39 mouse cellular contexts compared by ENCODE assay signal in genomic region chr19:29718476-29718875, GRCm38 (mm10). TPM values are rescaled to one million over a fixed set of nuclear protein-coding genes. Genes with fewer than 3 reads are reported as not detected.
"Had no signal": no experiment of that assay in that cellular context is flagged by ENCODE, and none has a peak within 500 bp of the region (broad histone marks: within the 10 kb centered on the region; RNA-seq: fewer than 3 reads in every experiment).

No protein-coding gene starts in this region.

- H3K27me3 ChIP-seq: heart, embryonic 12.5 days; heart, embryonic 13.5 days; heart, embryonic 15.5 days; hindbrain, embryonic 12.5 days; hindbrain, embryonic 13.5 days; hindbrain, embryonic 15.5 days; intestine, embryonic 15.5 days; kidney, embryonic 15.5 days had no signal

- ATAC-seq: hindbrain, embryonic 16.5 days; hindbrain, postnatal 0 days; intestine, embryonic 15.5 days; intestine, embryonic 16.5 days; intestine, postnatal 0 days had no signal

- H3K9me3 ChIP-seq: heart, embryonic 10.5 days; heart, embryonic 12.5 days; heart, embryonic 13.5 days; heart, embryonic 15.5 days; hindbrain, embryonic 10.5 days; hindbrain, embryonic 12.5 days; hindbrain, embryonic 13.5 days; hindbrain, embryonic 15.5 days; intestine, embryonic 15.5 days; kidney, embryonic 15.5 days had no signal

- H3K9ac ChIP-seq: heart, embryonic 12.5 days; heart, embryonic 13.5 days; heart, embryonic 15.5 days; hindbrain, embryonic 12.5 days; hindbrain, embryonic 13.5 days; hindbrain, embryonic 14.5 days; hindbrain, embryonic 15.5 days; intestine, embryonic 15.5 days; kidney, embryonic 15.5 days had no signal

- H3K4me1 ChIP-seq: heart, embryonic 10.5 days; heart, embryonic 12.5 days; heart, embryonic 13.5 days; heart, embryonic 15.5 days; hindbrain, embryonic 10.5 days; hindbrain, embryonic 12.5 days; hindbrain, embryonic 13.5 days; hindbrain, embryonic 15.5 days; intestine, embryonic 15.5 days; kidney, embryonic 15.5 days had no signal

- H3K4me2 ChIP-seq: heart, embryonic 11.5 days; heart, embryonic 12.5 days; heart, embryonic 13.5 days; heart, embryonic 15.5 days; hindbrain, embryonic 12.5 days; hindbrain, embryonic 13.5 days; hindbrain, embryonic 14.5 days; hindbrain, embryonic 15.5 days; intestine, embryonic 15.5 days; kidney, embryonic 15.5 days had no signal

- DNase-seq: heart, postnatal 10 days; heart, postnatal 14 days; heart, postnatal 36 days; heart, postnatal 4 days; kidney, adult 11 months; kidney, adult 18-20 months; kidney, adult 2 months; kidney, adult 8-10 months; kidney, adult 9 months; kidney, postnatal 10 days; kidney, postnatal 14 days; kidney, postnatal 25 days; kidney, postnatal 36 days; kidney, postnatal 4 days; layer of hippocampus, adult 9-11 months; layer of hippocampus, postnatal 36 days had no signal

- H3K4me3 ChIP-seq: heart, embryonic 10.5 days; heart, embryonic 12.5 days; heart, embryonic 13.5 days; heart, embryonic 15.5 days; hindbrain, embryonic 10.5 days; hindbrain, embryonic 12.5 days; hindbrain, embryonic 13.5 days; hindbrain, embryonic 15.5 days; intestine, embryonic 15.5 days; kidney, embryonic 15.5 days; layer of hippocampus, adult 2 months had no signal

- H3K27ac ChIP-seq: heart, embryonic 10.5 days; heart, embryonic 13.5 days; heart, embryonic 15.5 days; hindbrain, embryonic 10.5 days; hindbrain, embryonic 12.5 days; hindbrain, embryonic 13.5 days; hindbrain, embryonic 14.5 days; hindbrain, embryonic 15.5 days; hindbrain, postnatal 0 days; intestine, embryonic 15.5 days; kidney, embryonic 15.5 days; kidney, postnatal 0 days; layer of hippocampus, adult 2 months had no signal

RNA-seq across cellular contexts. Expression of gene Mlana, which starts 20.9 kb away (rescaled TPM):
- polyA plus RNA-seq: hindbrain, embryonic 12.5 days; hindbrain, embryonic 13.5 days; hindbrain, embryonic 14.5 days; hindbrain, embryonic 15.5 days; hindbrain, embryonic 16.5 days; hindbrain, postnatal 0 days; inflammation-experienced regulatory T-cells, adult 6 months; intestine, embryonic 14.5 days; intestine, embryonic 15.5 days; intestine, embryonic 16.5 days; kidney, adult 2 months; kidney, embryonic 14.5 days; kidney, embryonic 15.5 days; kidney, embryonic 16.5 days; kidney, postnatal 0 days; large intestine, adult 2 months had no signal
